Mouse (Mus musculus) bone marrow, adult 2 months (tissue): ENCODE measurements around the gene Ubald2.

ENCODE experiments used
- CTCF ChIP-seq: fragments of 200-500 bp; IDR thresholded peaks from 2 replicates; pipeline ENCODE4 v1.5.1; 2011; ENCODE audit warnings: low read length, control low read depth; ENCODE audit not compliant: control insufficient read depth, insufficient read depth
- POLR2A ChIP-seq: fragments of 200-500 bp; IDR thresholded peaks from 2 replicates; pipeline ENCODE4 v1.6.1; 2011; ENCODE audit warnings: low read depth, mild to moderate bottlenecking, control low read depth, low read length, borderline replicate concordance; ENCODE audit not compliant: control insufficient read depth

- TF ChIP-seq CTCF (no peak), POLR2A (no peak)
Observed at GRCm38 (mm10) chr11:116423214-116423613, 10.7 kb upstream of the Ubald2 start.
